Mouse (Mus musculus) midbrain, embryonic 16.5 days (tissue): ENCODE results near the gene Ppfibp1. TPM values are rescaled to one million over a fixed set of nuclear protein-coding genes. Genes with fewer than 3 reads are reported as not detected.
A peak's percentile ranks its signal among the peaks of the same experiment; 100 is the strongest.
"Not testable (repeated sequence)": the region's sequence is repeated elsewhere in the genome, so short reads cannot be mapped to it uniquely, and the experiment has no call there.

Experiments
- ATAC-seq: fragments of 200-750 bp; cut with Nextera tagmentation; 2 replicates; pipeline ENCODE4 v1.8.0; 2017; ENCODE audit warnings: moderate TSS enrichment
- H3K27ac ChIP-seq: fragments of 300-500 bp; sonication (generic); 2 replicates; pipeline ENCODE4 v1.5.1; 2014; ENCODE audit warnings: mild to moderate bottlenecking, low read length, mixed read lengths
- H3K27me3 ChIP-seq: fragments of 300-500 bp; sonication (generic); 2 replicates; pipeline ENCODE4 v1.6.1; 2014; ENCODE audit warnings: low read depth, low read length, mixed read lengths; ENCODE audit not compliant: control insufficient read depth, insufficient read depth
- H3K36me3 ChIP-seq: fragments of 300-500 bp; sonication (generic); 2 replicates; pipeline ENCODE4 v1.6.1; 2014; ENCODE audit warnings: mild to moderate bottlenecking, low read length, moderate library complexity, mixed read lengths; ENCODE audit not compliant: control insufficient read depth, insufficient read depth
- H3K4me1 ChIP-seq: fragments of 300-500 bp; sonication (generic); 2 replicates; pipeline ENCODE4 v1.6.1; 2014; ENCODE audit warnings: mild to moderate bottlenecking, low read length, mixed read lengths; ENCODE audit not compliant: control insufficient read depth, insufficient read depth
- H3K4me2 ChIP-seq: fragments of 300-500 bp; sonication (generic); 2 replicates; pipeline ENCODE4 v1.6.1; 2014; ENCODE audit warnings: mild to moderate bottlenecking, low read length, mixed read lengths
- H3K4me3 ChIP-seq: fragments of 300-500 bp; sonication (generic); 2 replicates; pipeline ENCODE4 v1.5.1; 2014; ENCODE audit warnings: low read depth, mild to moderate bottlenecking, low read length, moderate library complexity, mixed read lengths
- H3K9ac ChIP-seq: fragments of 300-500 bp; sonication (generic); 2 replicates; pipeline ENCODE4 v1.6.1; 2014; ENCODE audit warnings: low read depth, low read length, mixed read lengths
- H3K9me3 ChIP-seq: fragments of 300-500 bp; sonication (generic); replicated peaks from 2 replicates; pipeline ENCODE4 v1.6.1; 2014; ENCODE audit warnings: mild to moderate bottlenecking, low read length, mixed read lengths; ENCODE audit not compliant: control insufficient read depth, poor library complexity, severe bottlenecking
- WGBS: fragments of 180-500 bp; shearing (Covaris S2); extraction: QIAGEN DNeasy Blood & Tissue Kit; methylation state at CpG from one replicate; pipeline ENCODE4 v1.1.7; 2014; 5-methylcytosine and 5-hydroxymethylcytosine counted together
- polyA plus RNA-seq: library from polyadenylated mRNA; unstranded; fragments of >200 nt; fragmentation: Nextera tagmentation; extraction: Ambion mirVana; gene quantifications from 2 replicates; pipeline ENCODE4 v1.2.1, GENCODE M21; 2015

The Ppfibp1 gene
- polyA plus RNA-seq, 1 experiment from 2014 or later, result 19.6 TPM

DNA sequence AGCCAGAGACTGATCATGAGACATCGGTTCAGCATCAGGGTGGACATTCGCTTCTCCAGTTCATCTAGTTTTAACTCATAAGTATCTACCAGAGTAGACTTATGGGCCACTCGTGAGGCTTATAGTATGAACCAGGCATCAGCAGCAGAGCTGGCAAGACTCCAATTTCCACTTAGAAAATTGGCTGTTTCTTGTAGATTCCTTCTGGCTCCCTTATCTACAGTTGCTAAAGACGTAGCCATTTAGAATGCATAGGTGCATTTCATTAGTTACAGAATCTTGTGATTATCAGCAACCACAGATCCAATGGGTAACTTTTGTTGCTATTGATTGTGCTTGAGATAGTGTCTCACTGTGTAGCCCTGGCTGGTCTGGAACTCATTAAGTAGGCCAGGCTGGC, 35.5 kb upstream of the Ppfibp1 start:
- ATAC-seq, result no peak
- Histone ChIP-seq H3K4me3 (no peak overlapping the region), H3K4me2 (no peak overlapping the region), H3K4me1 (no peaks in the 10 kb centered on the region), H3K9me3 (no peaks in the 10 kb centered on the region), H3K9ac (no peak overlapping the region), H3K27me3 (no peaks in the 10 kb centered on the region), H3K27ac (no peak overlapping the region), H3K36me3 (no peaks in the 10 kb centered on the region)
- WGBS, result 80% methylated on average over 4 of the region's 4 CpGs

DNA sequence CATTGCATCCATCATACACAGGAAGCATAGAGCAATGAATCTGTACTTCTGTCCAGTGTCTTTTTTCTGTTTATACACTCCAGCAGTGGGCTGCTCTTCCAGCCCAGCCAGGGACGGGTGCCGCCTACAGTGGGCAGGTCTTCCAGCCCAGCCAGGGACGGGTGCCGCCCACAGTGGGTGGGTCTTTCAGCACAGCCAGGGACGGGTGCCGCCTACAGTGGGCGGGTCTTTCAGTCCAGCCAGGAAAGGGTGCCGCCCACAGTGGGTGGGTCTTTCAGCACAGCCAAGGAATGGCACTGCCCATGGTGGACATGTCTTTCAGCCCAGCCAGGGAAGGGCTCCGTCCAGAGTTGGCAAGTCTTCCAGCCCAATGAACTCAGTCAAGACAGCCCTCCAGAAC, 33.1 kb upstream of the Ppfibp1 start:
- 0 out of 2 replicates have a peak, but pooled peaks have one; percentile 32 for ATAC-seq
- no peak overlapping the region for H3K4me3 ChIP-seq
- H3K9me3 ChIP-seq, result no peaks in the 10 kb centered on the region
- H3K27me3 ChIP-seq, result no peaks in the 10 kb centered on the region
- WGBS, result 96% methylated on average over 9 of the region's 9 CpGs
- no peak overlapping the region for H3K27ac ChIP-seq
- H3K9ac ChIP-seq, result no peak overlapping the region
- no peaks in the 10 kb centered on the region for H3K36me3 ChIP-seq
- no peak overlapping the region for H3K4me2 ChIP-seq
- H3K4me1 ChIP-seq, result no peaks in the 10 kb centered on the region

DNA sequence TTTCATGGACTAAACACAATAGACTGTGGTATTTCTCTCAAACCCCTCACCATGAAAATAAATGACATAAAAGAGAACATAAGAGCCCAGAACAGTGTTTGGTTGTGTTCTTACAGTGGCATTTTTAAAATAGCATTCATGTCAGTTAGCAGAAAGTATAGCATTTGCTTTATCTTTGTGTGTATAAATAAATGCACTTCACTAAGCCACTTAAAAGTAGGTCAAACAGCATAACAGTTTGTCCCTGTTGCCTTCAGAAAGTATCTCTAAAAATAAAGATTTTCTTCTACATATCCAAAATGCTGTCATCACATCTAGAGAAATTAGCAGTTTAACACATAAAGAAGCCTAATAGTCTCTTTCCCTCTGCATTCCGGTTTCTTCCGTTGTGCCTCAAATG, 30.9 kb upstream of the Ppfibp1 start:
- ATAC-seq, result no peak
- Histone ChIP-seq H3K4me1 (no peaks in the 10 kb centered on the region), H3K4me2 (no peak overlapping the region), H3K9me3 (no peaks in the 10 kb centered on the region), H3K27ac (no peak overlapping the region), H3K4me3 (no peak overlapping the region), H3K9ac (no peak overlapping the region), H3K27me3 (no peaks in the 10 kb centered on the region), H3K36me3 (no peaks in the 10 kb centered on the region)
- WGBS, result 94% methylated on average over 2 of the region's 2 CpGs

DNA sequence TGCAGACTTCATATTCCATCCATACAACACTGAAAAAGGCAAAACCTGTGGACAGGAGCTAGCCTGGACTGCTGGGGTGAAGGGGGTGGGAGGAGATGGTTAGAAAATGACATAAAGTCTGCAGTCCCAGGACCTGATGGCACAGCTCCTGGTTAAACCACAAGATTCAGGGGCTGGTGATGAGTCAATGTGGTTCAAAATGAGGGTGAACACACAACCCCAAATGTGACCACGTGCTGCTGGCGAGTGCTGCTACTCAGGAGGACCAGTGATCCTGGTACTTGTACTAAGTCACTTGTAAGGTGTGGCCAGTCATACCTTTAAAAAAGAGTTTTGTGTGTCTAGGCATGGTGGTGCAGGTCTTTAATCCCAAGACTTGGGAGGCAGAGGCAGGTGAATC, 25.1 kb upstream of the Ppfibp1 start:
- H3K9me3 ChIP-seq, result no peaks in the 10 kb centered on the region
- no peaks in the 10 kb centered on the region for H3K4me1 ChIP-seq
- 88% methylated on average over 2 of the region's 2 CpGs for WGBS
- no peak overlapping the region for H3K27ac ChIP-seq
- H3K27me3 ChIP-seq, result no peaks in the 10 kb centered on the region
- H3K36me3 ChIP-seq, result no peaks in the 10 kb centered on the region
- H3K4me2 ChIP-seq, result no peak overlapping the region
- no peak overlapping the region for H3K9ac ChIP-seq
- no peak overlapping the region for H3K4me3 ChIP-seq
- no peak for ATAC-seq

- not testable (repeated sequence) for H3K9me3 ChIP-seq, H3K4me1 ChIP-seq, H3K9ac ChIP-seq, H3K36me3 ChIP-seq, H3K27me3 ChIP-seq, H3K4me2 ChIP-seq, H3K4me3 ChIP-seq, ATAC-seq, H3K27ac ChIP-seq
- 100% methylated on average over 2 of the region's 5 CpGs for WGBS
Observed at GRCm38 (mm10) chr6:146864370-146864769, 23.9 kb upstream of the Ppfibp1 start.

DNA sequence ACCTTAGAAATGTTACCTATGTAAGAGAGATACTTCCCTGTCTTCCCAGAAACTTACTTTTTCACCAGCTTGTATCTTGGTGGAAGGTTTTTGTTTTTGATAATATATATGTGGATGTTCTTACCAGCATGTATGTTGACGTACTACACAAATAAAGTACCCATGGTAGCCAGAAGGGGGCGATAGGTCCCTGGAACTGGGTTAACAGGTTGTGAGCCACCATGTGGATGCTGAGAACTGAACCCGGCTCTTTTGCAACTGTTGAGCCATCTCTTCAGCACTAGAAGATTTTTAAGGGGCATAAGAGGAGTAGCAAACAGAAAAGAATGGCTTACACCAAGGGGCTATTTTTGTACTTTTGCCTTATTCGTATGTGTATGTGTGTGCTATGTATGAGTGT, 22.6 kb upstream of the Ppfibp1 start:
- Histone ChIP-seq H3K36me3 (no peaks in the 10 kb centered on the region), H3K9me3 (no peaks in the 10 kb centered on the region), H3K4me1 (no peaks in the 10 kb centered on the region), H3K4me3 (no peak overlapping the region), H3K27ac (no peak overlapping the region), H3K4me2 (no peak overlapping the region), H3K9ac (no peak overlapping the region), H3K27me3 (no peaks in the 10 kb centered on the region)
- no peak for ATAC-seq
- 83% methylated on average over 4 of the region's 4 CpGs for WGBS

GRCm38 (mm10) chr6:146871975-146872374, 16.3 kb upstream of the Ppfibp1 start:
- Histone ChIP-seq H3K9ac (no peak overlapping the region), H3K4me2 (no peak overlapping the region), H3K4me1 (no peaks in the 10 kb centered on the region), H3K9me3 (no peaks in the 10 kb centered on the region), H3K4me3 (no peak overlapping the region), H3K27ac (no peak overlapping the region), H3K36me3 (no peaks in the 10 kb centered on the region), H3K27me3 (0 out of 2 replicates have a peak, but pooled peaks cover 2% of the 10 kb centered on the region)
- no peak for ATAC-seq
- 94% methylated on average over 4 of the region's 4 CpGs for WGBS

DNA sequence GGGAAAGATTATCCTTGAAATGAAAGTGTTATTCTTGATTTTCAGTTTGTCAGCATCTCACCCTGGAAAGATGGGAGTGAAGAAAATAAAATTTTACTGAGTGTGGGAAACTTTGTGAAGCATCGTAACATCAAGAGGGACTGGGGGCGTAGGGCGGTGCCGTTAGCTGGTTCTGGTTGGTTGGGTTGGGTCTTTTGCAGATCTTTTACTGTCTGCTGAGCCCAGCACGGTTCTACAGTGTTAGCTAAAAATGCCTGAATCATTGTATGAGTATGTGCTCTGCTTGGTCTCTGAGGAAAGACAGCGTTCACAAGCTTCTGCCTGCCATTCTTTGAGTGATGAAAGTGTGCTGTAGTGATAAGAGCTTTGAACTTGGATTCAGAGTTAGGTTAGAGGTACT, 13.9 kb upstream of the Ppfibp1 start:
- ATAC-seq, result no peak
- H3K9ac ChIP-seq, result no peak overlapping the region
- no peak overlapping the region for H3K4me3 ChIP-seq
- H3K27me3 ChIP-seq, result 0 out of 2 replicates have a peak, but pooled peaks cover 2% of the 10 kb centered on the region
- H3K9me3 ChIP-seq, result no peaks in the 10 kb centered on the region
- H3K4me1 ChIP-seq, result no peaks in the 10 kb centered on the region; the same call in 1 of the 2 replicates
- no peaks in the 10 kb centered on the region for H3K36me3 ChIP-seq
- 74% methylated on average over 6 of the region's 6 CpGs for WGBS
- no peak overlapping the region for H3K4me2 ChIP-seq
- H3K27ac ChIP-seq, result no peak overlapping the region

- H3K4me2 ChIP-seq, result no peak overlapping the region
- H3K4me3 ChIP-seq, result no peak overlapping the region
- WGBS, result 94% methylated on average over 2 of the region's 2 CpGs
- H3K4me1 ChIP-seq, result no peaks in the 10 kb centered on the region; the same call in 1 of the 2 replicates
- no peak for ATAC-seq
- H3K27ac ChIP-seq, result no peak overlapping the region
- H3K9me3 ChIP-seq, result no peaks in the 10 kb centered on the region
- H3K9ac ChIP-seq, result no peak overlapping the region
- 0 out of 2 replicates have a peak, but pooled peaks cover 2% of the 10 kb centered on the region for H3K27me3 ChIP-seq
- no peaks in the 10 kb centered on the region for H3K36me3 ChIP-seq
Observed at GRCm38 (mm10) chr6:146876820-146877219, 11.5 kb upstream of the Ppfibp1 start.
